Mouse (Mus musculus) myocyte (in vitro differentiated cells): ENCODE data around the gene Furin. TPM values are rescaled to one million over a fixed set of nuclear protein-coding genes. Genes with fewer than 3 reads are reported as not detected.

Experiments
- H3K27me3 ChIP-seq: one replicate; pipeline ENCODE4 v1.6.1; 2011; ENCODE audit not compliant: control insufficient read depth, insufficient read depth, insufficient read length
- H3K36me3 ChIP-seq: one replicate; pipeline ENCODE4 v1.6.1; 2011; ENCODE audit not compliant: control insufficient read depth, insufficient read depth
- H3K4me2 ChIP-seq: one replicate; pipeline ENCODE4 v1.6.1; 2011; ENCODE audit warnings: low read depth, control low read depth
- H3K4me3 ChIP-seq: one replicate; pipeline ENCODE4 v1.5.1; 2011; ENCODE audit warnings: mild to moderate bottlenecking, control low read depth, moderate library complexity
- H3K79me2 ChIP-seq: one replicate; pipeline ENCODE4 v1.6.1; 2011; ENCODE audit not compliant: control insufficient read depth, insufficient read depth
- H3ac ChIP-seq: one replicate; pipeline ENCODE4 v1.6.1; 2011; ENCODE audit not compliant: control insufficient read depth, insufficient read length
- CEBPB ChIP-seq: IDR thresholded peaks from 2 replicates; pipeline ENCODE4 v1.6.1; 2011; ENCODE audit warnings: mild to moderate bottlenecking, moderate library complexity; ENCODE audit not compliant: poor library complexity, insufficient read depth, severe bottlenecking
- E2F4 ChIP-seq: IDR thresholded peaks from one replicate; pipeline ENCODE4 v1.6.1; 2011; ENCODE audit warnings: mild to moderate bottlenecking, control low read depth, moderate library complexity; ENCODE audit not compliant: insufficient read depth
- MAX ChIP-seq: IDR thresholded peaks from one replicate; pipeline ENCODE4 v1.6.1; 2011; ENCODE audit warnings: low read depth, mild to moderate bottlenecking, control low read depth
- MYOD1 ChIP-seq, 3 experiments: IDR thresholded peaks; one replicate each; pipeline ENCODE4 v1.6.1; 2011; ENCODE audit warnings: control low read depth in 2 of 3, low read depth in 2 of 3, mild to moderate bottlenecking in 2 of 3, moderate library complexity in 1 of 3; ENCODE audit not compliant: insufficient read length in 2 of 3, control insufficient read depth in 1 of 3
- MYOG ChIP-seq, 3 experiments: IDR thresholded peaks; one replicate each; pipeline ENCODE4 v1.6.1; 2011; ENCODE audit warnings: control low read depth in 2 of 3, low read depth in 2 of 3, mild to moderate bottlenecking in 2 of 3; ENCODE audit not compliant: insufficient read length in 2 of 3, control insufficient read depth in 1 of 3, insufficient read depth in 1 of 3
- POLR2A ChIP-seq: IDR thresholded peaks from one replicate; pipeline ENCODE4 v1.6.1; 2011; ENCODE audit warnings: low read depth, mild to moderate bottlenecking, control low read depth, moderate library complexity; ENCODE audit not compliant: insufficient read length
- POLR2AphosphoS2 ChIP-seq: IDR thresholded peaks from one replicate; pipeline ENCODE4 v1.6.1; 2011; ENCODE audit warnings: low read depth, control low read depth; ENCODE audit not compliant: insufficient read length
- REST ChIP-seq: IDR thresholded peaks from one replicate; pipeline ENCODE4 v1.6.1; 2011; ENCODE audit warnings: mild to moderate bottlenecking, control low read depth, moderate library complexity; ENCODE audit not compliant: insufficient read depth, insufficient read length
- SRF ChIP-seq: IDR thresholded peaks from one replicate; pipeline ENCODE4 v1.6.1; 2011; ENCODE audit warnings: low read depth; ENCODE audit not compliant: control insufficient read depth, insufficient read length
- TCF12 ChIP-seq: IDR thresholded peaks from one replicate; pipeline ENCODE4 v1.6.1; 2011; ENCODE audit warnings: mild to moderate bottlenecking, control low read depth; ENCODE audit not compliant: poor library complexity, insufficient read depth, severe bottlenecking
- TCF3 ChIP-seq: IDR thresholded peaks from one replicate; pipeline ENCODE4 v1.6.1; 2011; ENCODE audit warnings: low read depth, control low read depth; ENCODE audit not compliant: insufficient read length
- USF1 ChIP-seq: IDR thresholded peaks from one replicate; pipeline ENCODE4 v1.6.1; 2011; ENCODE audit warnings: low read depth, mild to moderate bottlenecking, control low read depth, moderate library complexity
- polyA plus RNA-seq: library from polyadenylated mRNA; unstranded; fragments of >200 nt; fragmentation: generic; extraction: Trizol; gene quantifications from one replicate; pipeline ENCODE4 v1.2.1, GENCODE M21; 2012; ENCODE audit warnings: missing spikeins

The Furin gene
- polyA plus RNA-seq, 1 experiment: 64.1 TPM

- TF ChIP-seq TCF12: no peak
- TF ChIP-seq POLR2AphosphoS2: no peak
- TF ChIP-seq USF1: no peak
- no peak for TF ChIP-seq TCF3
- no peak for TF ChIP-seq MYOG (IDR thresholded peaks at IDR 0.05; ENCODE audit: control insufficient read depth in 1 of 3, insufficient read depth in 1 of 3, insufficient read length in 2 of 3, low read depth in 2 of 3)
- TF ChIP-seq MYOD1 (IDR thresholded peaks at IDR 0.05; ENCODE audit: control insufficient read depth in 1 of 3, insufficient read length in 2 of 3, low read depth in 2 of 3): no peak
- TF ChIP-seq CEBPB: no peak
- TF ChIP-seq E2F4: no peak
- TF ChIP-seq SRF: no peak
- TF ChIP-seq POLR2A: no peak
- no peak for TF ChIP-seq REST
- TF ChIP-seq MAX: no peak
- Histone ChIP-seq H3K4me2 (no peak overlapping the region), H3K27me3 (no peaks in the 10 kb centered on the region), H3K4me3 (no peak overlapping the region), H3ac (no peak overlapping the region), H3K79me2 (no peaks in the 10 kb centered on the region), H3K36me3 (no peaks in the 10 kb centered on the region)
Measured at GRCm38 (mm10) chr7:80435594-80435993, 30.4 kb upstream of the Furin start.

GRCm38 (mm10) chr7:80429661-80430060 is 24.4 kb upstream of the Furin start:
- Histone ChIP-seq H3ac (no peak overlapping the region), H3K27me3 (no peaks in the 10 kb centered on the region), H3K4me2 (no peak overlapping the region), H3K79me2 (no peaks in the 10 kb centered on the region), H3K36me3 (no peaks in the 10 kb centered on the region), H3K4me3 (no peak overlapping the region)
- no peak for TF ChIP-seq MYOG (IDR thresholded peaks at IDR 0.05; ENCODE audit: control insufficient read depth in 1 of 3, insufficient read depth in 1 of 3, insufficient read length in 2 of 3, low read depth in 2 of 3)
- no peak for TF ChIP-seq MAX
- no peak for TF ChIP-seq E2F4
- no peak for TF ChIP-seq SRF
- TF ChIP-seq TCF3: no peak
- no peak for TF ChIP-seq MYOD1 (IDR thresholded peaks at IDR 0.05; ENCODE audit: control insufficient read depth in 1 of 3, insufficient read length in 2 of 3, low read depth in 2 of 3)
- no peak for TF ChIP-seq TCF12
- no peak for TF ChIP-seq REST
- no peak for TF ChIP-seq POLR2AphosphoS2
- no peak for TF ChIP-seq CEBPB
- no peak for TF ChIP-seq POLR2A
- TF ChIP-seq USF1: no peak

- TF ChIP-seq E2F4 (no peak), MYOG (IDR thresholded peaks at IDR 0.05; ENCODE audit: control insufficient read depth in 1 of 3, insufficient read depth in 1 of 3, insufficient read length in 2 of 3, low read depth in 2 of 3) (no peak), TCF12 (no peak), MYOD1 (IDR thresholded peaks at IDR 0.05; ENCODE audit: control insufficient read depth in 1 of 3, insufficient read length in 2 of 3, low read depth in 2 of 3) (no peak), POLR2A (no peak), POLR2AphosphoS2 (no peak), USF1 (no peak), CEBPB (no peak), TCF3 (no peak), SRF (no peak), REST (no peak), MAX (no peak)
Measured at GRCm38 (mm10) chr7:80427730-80428129, 22.5 kb upstream of the Furin start.

GRCm38 (mm10) chr7:80426363-80426762 is 21.1 kb upstream of the Furin start:
- TF ChIP-seq MAX (no peak), MYOD1 (IDR thresholded peaks at IDR 0.05; ENCODE audit: control insufficient read depth in 1 of 3, insufficient read length in 2 of 3, low read depth in 2 of 3) (no peak), POLR2A (no peak), E2F4 (no peak), TCF12 (no peak), CEBPB (no peak), USF1 (no peak), MYOG (IDR thresholded peaks at IDR 0.05; ENCODE audit: control insufficient read depth in 1 of 3, insufficient read depth in 1 of 3, insufficient read length in 2 of 3, low read depth in 2 of 3) (no peak), SRF (no peak), POLR2AphosphoS2 (no peak), TCF3 (no peak)
- H3K4me3 ChIP-seq: no peak overlapping the region
- no peak overlapping the region for H3ac ChIP-seq
- H3K36me3 ChIP-seq: no peaks in the 10 kb centered on the region
- no peak overlapping the region for H3K4me2 ChIP-seq
- H3K79me2 ChIP-seq: no peaks in the 10 kb centered on the region
- H3K27me3 ChIP-seq: no peaks in the 10 kb centered on the region

More at GRCm38 (mm10) chr7:80427730-80428129, 22.5 kb upstream of the Furin start:
- Histone ChIP-seq H3K36me3 (no peaks in the 10 kb centered on the region), H3K4me2 (no peak overlapping the region), H3ac (no peak overlapping the region), H3K4me3 (no peak overlapping the region), H3K27me3 (no peaks in the 10 kb centered on the region), H3K79me2 (no peaks in the 10 kb centered on the region)

GRCm38 (mm10) chr7:80424722-80425121 is 19.5 kb upstream of the Furin start:
- H3K36me3 ChIP-seq: no peaks in the 10 kb centered on the region
- no peaks in the 10 kb centered on the region for H3K27me3 ChIP-seq
- no peak overlapping the region for H3K4me2 ChIP-seq
- H3ac ChIP-seq: no peak overlapping the region
- no peaks in the 10 kb centered on the region for H3K79me2 ChIP-seq
- no peak for TF ChIP-seq MAX
- no peak for TF ChIP-seq SRF
- no peak for TF ChIP-seq REST
- TF ChIP-seq E2F4: no peak
- TF ChIP-seq POLR2A: no peak
- TF ChIP-seq POLR2AphosphoS2: no peak
- H3K4me3 ChIP-seq: no peak overlapping the region
